Mouse (Mus musculus) MEL (cell line): ENCODE results near the gene Insm1.

ENCODE experiments used
- CTCF ChIP-seq, 3 experiments: IDR thresholded peaks in 2 of 3; conservative IDR thresholded peaks in 1 of 3; 2 replicates each; pipeline ENCODE4 v1.5.1; 2011 to 2012; ENCODE audit warnings: low read length in 3 of 3, low read depth in 2 of 3, mild to moderate bottlenecking in 2 of 3, improper control_type of control experiment in 1 of 3, inconsistent platforms in 1 of 3, mixed read lengths in 1 of 3, moderate library complexity in 1 of 3; ENCODE audit not compliant: control insufficient read depth in 1 of 3, insufficient read depth in 1 of 3, poor library complexity in 1 of 3, severe bottlenecking in 1 of 3
- EP300 ChIP-seq, 2 experiments: IDR thresholded peaks; 2 replicates each; pipeline ENCODE4 v1.6.1; 2011; ENCODE audit warnings: improper control_type of control experiment in 2 of 2, low read length in 2 of 2, low read depth in 1 of 2, mild to moderate bottlenecking in 1 of 2
- ETS1 ChIP-seq: IDR thresholded peaks from 2 replicates; pipeline ENCODE4 v1.6.1; 2012; ENCODE audit warnings: low read depth, mild to moderate bottlenecking, inconsistent platforms, low read length, improper control_type of control experiment, moderate library complexity
- HCFC1 ChIP-seq: IDR thresholded peaks from 2 replicates; pipeline ENCODE4 v1.6.1; 2012; ENCODE audit warnings: low read depth, mild to moderate bottlenecking, inconsistent platforms, low read length, improper control_type of control experiment, moderate library complexity
- MAFK ChIP-seq: IDR thresholded peaks from 2 replicates; pipeline ENCODE4 v1.6.1; 2011; ENCODE audit warnings: low read depth, mild to moderate bottlenecking, low read length, improper control_type of control experiment, borderline replicate concordance
- MAX ChIP-seq: IDR thresholded peaks from 2 replicates; pipeline ENCODE4 v1.6.1; 2011; ENCODE audit warnings: low read length, improper control_type of control experiment
- POLR2A ChIP-seq, 2 experiments: IDR thresholded peaks; 2 replicates each; pipeline ENCODE4 v1.6.1; 2011 to 2012; ENCODE audit warnings: low read length in 2 of 2, mild to moderate bottlenecking in 2 of 2, control low read depth in 1 of 2, improper control_type of control experiment in 1 of 2, low read depth in 1 of 2, moderate library complexity in 1 of 2; ENCODE audit not compliant: control insufficient read depth in 1 of 2, insufficient read depth in 1 of 2, poor library complexity in 1 of 2
- POLR2AphosphoS2 ChIP-seq: IDR thresholded peaks from 2 replicates; pipeline ENCODE4 v1.6.1; 2011; ENCODE audit warnings: low read length, improper control_type of control experiment
- POLR2AphosphoS5 ChIP-seq: IDR thresholded peaks from 2 replicates; pipeline ENCODE4 v1.6.1; 2012; ENCODE audit warnings: low read depth, borderline replicate concordance, mild to moderate bottlenecking, inconsistent platforms, low read length, moderate library complexity, mixed read lengths
- TBP ChIP-seq: IDR thresholded peaks from 2 replicates; pipeline ENCODE4 v1.8.0; 2011; ENCODE audit warnings: low read depth, low read length, improper control_type of control experiment
- USF1 ChIP-seq: IDR thresholded peaks from 2 replicates; pipeline ENCODE4 v1.6.1; 2014; ENCODE audit warnings: low read depth, mild to moderate bottlenecking, inconsistent platforms, low read length, improper control_type of control experiment, moderate library complexity
- ZNF384 ChIP-seq: IDR thresholded peaks from 2 replicates; pipeline ENCODE4 v1.6.1; 2012; ENCODE audit warnings: low read depth, mild to moderate bottlenecking, inconsistent platforms, low read length, improper control_type of control experiment

- no peak for TF ChIP-seq CTCF (IDR thresholded peaks at IDR 0.05 in 2 of 3, conservative IDR thresholded peaks at IDR 0.05 in 1 of 3; ENCODE audit: control insufficient read depth in 1 of 3, insufficient read depth in 1 of 3, low read depth in 2 of 3, low read length in 3 of 3, poor library complexity in 1 of 3, severe bottlenecking in 1 of 3)
- TF ChIP-seq EP300 (IDR thresholded peaks at IDR 0.05; ENCODE audit: low read depth in 1 of 2, low read length in 2 of 2): no peak
- TF ChIP-seq MAFK: no peak
- no peak for TF ChIP-seq USF1
- TF ChIP-seq POLR2AphosphoS5: no peak
- TF ChIP-seq TBP: no peak
- TF ChIP-seq ETS1: no peak
- TF ChIP-seq POLR2AphosphoS2: no peak
- no peak for TF ChIP-seq ZNF384
- TF ChIP-seq POLR2A (IDR thresholded peaks at IDR 0.05; ENCODE audit: control insufficient read depth in 1 of 2, insufficient read depth in 1 of 2, low read depth in 1 of 2, low read length in 2 of 2, poor library complexity in 1 of 2): no peak
- TF ChIP-seq HCFC1: no peak
- no peak for TF ChIP-seq MAX
These were observed 1.6 kb downstream of the Insm1 start for GRCm38 (mm10) chr2:146223176-146223905.
